Mouse (Mus musculus) embryo, embryonic 10 days (tissue): ENCODE results near the gene Wipf2.
A peak's percentile ranks its signal among the peaks of the same experiment; 100 is the strongest.
"Not testable (repeated sequence)": the region's sequence is repeated elsewhere in the genome, so short reads cannot be mapped to it uniquely, and the experiment has no call there.

Experiments
- DNase-seq: peaks from one replicate; pipeline ENCODE4 v3.0.0-alpha.2; 2015; ENCODE audit warnings: low spot score

Wipf2 gene

DNA sequence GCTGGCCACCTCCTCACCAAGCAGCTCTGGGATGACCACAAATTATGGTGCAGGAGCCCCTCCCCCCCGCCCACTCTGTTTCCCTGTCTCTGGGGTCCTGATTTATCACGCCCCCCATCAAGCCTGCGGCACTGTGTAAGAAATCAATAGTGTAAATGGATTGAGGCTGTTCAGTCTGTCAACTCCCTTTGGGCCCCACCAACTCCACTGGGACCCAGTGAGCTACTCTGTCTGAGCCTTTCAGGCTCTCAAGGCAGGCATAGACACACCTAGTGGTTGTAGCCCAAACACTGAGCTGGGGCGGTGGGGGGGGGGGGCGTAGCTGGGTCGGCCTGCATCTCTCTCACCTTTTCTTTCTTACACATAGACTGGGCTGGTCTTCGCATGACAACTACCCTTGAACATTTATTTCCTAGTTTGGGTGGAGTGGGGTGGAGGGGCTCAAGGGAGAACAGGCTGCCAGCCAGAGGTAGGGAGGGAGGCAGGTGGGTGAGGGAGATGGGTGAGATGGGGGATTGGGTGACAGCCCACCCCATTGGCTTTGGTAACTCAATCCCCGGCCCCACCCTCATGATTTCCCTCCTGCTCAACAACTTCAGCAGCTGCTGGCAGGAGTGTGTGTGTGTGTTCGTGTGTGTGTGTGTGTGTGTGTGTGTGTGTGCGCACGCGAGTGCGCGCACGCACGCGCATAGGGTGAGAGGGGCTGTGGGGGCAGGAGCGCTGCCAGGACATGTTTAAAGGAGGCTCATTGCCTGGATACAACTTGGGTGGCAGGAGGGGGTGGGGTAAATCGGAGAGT, 69.1 kb downstream of the Wipf2 start:
- no peak for DNase-seq

- DNase-seq, result peak; percentile 70
These were observed 69.7 kb downstream of the Wipf2 start for GRCm38 (mm10) chr11:98933151-98933550.

DNA sequence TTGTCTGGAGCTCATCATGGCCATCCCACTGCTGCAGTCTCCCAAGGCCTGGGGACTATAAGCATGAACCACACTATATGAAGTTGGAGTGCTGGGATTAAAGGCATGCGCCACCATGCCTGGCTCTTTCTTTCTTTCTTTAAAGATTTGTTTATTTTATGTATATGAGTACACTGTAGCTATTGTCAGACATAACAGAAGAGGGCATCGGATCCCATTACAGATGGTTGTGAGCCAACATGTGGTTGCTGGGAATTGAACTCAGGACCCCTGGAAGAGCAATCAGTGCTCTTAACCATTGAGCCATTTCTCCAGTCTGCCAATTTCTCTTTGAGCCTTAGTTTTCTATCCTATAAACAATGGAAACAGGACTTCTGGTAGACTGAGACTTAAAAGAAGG, 70.4 kb downstream of the Wipf2 start:
- DNase-seq, result not testable (repeated sequence)

GRCm38 (mm10) chr11:98934367-98934766, 70.9 kb downstream of the Wipf2 start:
- DNase-seq, result no peak

DNA sequence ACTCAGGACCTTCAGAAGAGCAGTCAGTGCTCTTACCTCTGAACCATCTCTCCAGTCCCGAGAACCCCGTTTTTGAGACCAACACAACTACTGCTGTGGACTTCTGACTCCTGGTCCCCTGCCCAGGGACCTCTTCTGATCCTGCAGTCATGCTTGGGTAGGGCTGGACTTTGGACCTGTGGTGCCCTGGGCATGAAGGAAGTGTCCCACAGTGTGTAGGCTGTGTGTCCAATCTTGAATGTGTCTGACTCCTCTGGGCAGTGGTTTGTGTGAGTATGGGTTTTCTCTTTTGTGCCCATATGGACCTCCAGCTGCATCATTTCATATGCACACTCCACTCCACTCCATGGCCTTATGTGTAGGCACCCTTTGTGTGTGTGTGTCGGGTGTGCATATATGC, 71.7 kb downstream of the Wipf2 start:
- DNase-seq, result no peak

DNA sequence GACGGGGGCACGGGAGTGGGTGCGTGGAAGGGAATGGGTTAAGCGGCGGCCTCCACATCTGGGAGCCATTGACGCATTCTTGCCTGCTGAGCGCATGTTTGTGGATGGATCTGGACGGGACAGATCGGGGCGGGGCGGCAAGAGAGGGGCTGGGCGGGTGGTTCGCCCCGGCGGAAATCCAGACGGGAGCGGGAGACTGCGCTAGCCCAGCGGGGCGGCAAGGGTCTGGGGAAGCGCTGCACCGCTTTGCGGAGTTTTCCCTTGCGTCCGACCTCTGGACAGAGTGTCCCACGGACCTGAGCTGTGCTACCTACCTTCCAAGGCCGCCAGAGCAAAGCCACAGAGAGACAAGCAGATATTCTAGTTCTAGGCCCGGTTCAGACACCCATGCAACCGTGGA, 72.7 kb downstream of the Wipf2 start:
- peak; percentile 87 for DNase-seq

DNA sequence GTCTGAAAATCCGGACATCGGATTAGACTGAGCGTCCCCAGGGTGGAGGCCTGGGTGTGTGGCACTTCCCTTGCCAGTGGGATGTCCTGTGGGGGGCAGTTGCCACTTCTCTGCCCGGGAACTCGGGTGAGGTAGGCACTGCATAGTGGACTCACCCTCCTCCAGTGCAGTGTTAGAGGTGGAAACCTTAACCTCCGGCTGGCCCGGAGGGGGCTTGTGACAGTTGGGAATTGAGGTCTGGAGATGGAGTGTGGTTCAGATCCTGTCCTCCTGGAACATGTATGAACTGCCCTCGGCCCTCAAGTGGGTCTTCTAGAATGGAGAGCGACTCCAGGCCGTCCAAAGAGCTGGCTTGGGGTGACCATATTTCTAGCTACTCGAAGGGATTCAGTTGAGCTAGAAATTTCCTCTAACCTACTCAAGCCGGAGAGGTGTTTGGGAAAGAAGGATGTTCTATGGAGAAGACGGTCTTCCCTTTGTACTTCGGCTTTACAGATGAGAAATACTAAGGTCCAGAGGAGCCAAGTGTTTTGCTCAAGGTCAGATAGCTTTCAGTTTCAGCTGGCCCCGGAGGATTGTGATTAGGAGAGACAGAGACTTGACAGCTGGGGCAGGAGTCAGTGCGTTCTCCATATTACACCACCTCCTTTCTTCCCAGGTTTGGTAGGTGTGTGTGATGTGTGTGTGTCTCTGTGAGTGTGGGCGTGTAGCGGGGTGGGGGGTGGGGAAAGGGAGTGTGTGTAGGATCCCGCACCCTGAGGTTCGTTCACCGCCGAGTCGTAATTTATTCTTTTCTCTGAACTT, 73.4 kb downstream of the Wipf2 start:
- DNase-seq, result no peak

- peak; percentile 93 for DNase-seq
These were observed 74.0 kb downstream of the Wipf2 start for GRCm38 (mm10) chr11:98937410-98937913.

DNA sequence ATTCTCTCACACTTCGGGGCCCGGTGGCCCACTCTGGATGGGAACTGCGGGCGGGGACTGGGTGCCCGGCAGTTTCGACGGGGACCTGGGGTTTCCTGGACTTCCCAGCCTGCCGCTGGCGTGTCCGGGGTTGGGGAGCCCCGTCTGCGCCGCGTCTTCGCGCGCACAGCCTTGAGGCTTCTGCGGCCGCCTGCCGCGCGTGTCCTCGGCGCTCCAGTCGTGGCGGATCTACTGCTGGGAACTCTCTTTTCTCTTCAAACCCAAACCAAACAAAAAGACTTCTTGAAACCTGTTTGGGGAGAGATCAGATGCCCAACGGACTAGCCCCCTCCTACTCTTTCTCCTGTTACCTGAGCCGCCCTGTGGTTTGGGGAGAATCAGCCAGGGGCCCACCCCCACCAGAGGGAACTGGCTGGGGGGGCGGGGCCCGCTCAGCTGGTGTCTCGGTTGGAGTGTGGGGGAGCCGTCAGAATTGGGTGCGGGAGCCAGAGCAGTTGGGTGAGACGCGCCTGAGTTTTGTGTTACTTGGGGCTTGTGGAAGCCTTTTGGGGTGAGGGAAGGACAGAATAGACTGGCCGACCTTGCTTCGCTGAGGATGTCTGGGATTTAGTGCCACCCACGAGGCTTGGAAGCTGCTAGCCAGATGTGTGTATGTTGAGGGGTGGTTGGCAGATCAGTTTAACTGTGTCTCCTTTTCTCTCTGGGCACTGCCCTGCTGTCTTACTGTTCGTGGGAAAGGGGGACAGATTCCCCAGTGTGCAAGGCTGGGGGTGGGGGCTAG, 74.7 kb downstream of the Wipf2 start:
- DNase-seq, result peak; percentile 54

DNA sequence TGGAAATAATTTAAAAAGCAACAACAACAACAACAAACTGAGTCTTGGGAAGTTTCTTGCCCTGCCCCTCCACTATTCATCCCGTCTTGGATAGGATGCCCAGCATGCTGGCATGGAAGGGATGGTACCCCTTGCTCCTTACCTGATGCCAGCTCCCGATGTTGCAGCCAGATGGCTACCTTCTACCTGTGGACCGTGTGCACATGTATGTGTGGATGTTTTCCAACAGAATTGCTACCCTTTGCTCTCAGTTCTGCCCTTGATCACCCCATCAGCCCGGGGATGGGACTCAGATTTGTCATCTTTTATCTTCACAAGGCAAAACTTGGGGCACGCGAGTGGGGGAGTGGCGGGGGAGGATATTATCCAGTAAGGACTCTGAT, 75.3 kb downstream of the Wipf2 start:
- DNase-seq, result no peak

DNA sequence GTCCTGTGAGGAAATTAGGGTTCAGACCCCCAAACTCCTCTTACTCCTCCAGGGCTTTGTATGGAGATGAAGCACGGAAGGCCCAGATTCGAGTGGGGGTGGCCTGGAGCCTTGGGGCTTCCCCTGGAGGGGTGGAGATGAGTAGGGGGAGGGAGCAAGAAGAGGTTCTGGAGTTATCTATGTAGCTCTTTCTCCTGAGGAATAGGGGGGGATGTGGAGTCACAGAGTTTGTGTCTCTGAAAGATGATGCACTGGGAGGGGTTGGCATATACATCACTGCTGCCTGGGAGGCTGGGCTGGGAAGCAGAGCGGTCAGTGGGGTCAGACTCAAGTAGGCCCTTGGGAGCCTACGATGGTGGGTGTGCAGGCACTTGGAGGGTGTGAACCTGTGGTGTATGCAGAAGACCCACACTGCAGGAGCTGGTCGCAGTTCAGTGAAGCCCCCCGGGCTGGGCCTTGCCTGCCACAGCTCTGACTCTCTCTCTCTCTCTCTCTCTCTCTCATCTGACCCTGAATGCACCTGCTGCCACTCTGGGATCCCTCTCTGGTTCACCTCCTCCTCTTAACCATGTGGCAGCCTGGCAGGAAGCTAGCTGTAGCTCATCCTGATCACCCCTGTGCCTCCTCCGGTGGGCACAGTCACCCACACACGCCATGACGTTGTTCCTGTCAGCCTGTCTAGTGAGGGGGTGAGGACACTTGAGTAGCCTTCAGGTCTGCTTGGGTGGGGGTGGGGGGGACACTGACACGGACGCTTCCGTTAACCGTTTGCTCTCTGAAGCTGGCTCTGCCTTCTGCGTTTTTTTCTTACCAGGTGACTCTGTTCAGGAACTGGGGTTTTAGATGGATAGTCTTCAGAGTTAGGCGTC, 75.9 kb downstream of the Wipf2 start:
- DNase-seq, result no peak

GRCm38 (mm10) chr11:98939953-98940641, 76.7 kb downstream of the Wipf2 start:
- no peak for DNase-seq

GRCm38 (mm10) chr11:98940776-98941175, 77.3 kb downstream of the Wipf2 start:
- no peak for DNase-seq

- DNase-seq, result no peak
These were observed 77.9 kb downstream of the Wipf2 start for GRCm38 (mm10) chr11:98941341-98941825.

GRCm38 (mm10) chr11:98941826-98942550, 78.5 kb downstream of the Wipf2 start:
- DNase-seq, result peak; percentile 92

GRCm38 (mm10) chr11:98942555-98942922, 79.1 kb downstream of the Wipf2 start:
- no peak for DNase-seq

DNA sequence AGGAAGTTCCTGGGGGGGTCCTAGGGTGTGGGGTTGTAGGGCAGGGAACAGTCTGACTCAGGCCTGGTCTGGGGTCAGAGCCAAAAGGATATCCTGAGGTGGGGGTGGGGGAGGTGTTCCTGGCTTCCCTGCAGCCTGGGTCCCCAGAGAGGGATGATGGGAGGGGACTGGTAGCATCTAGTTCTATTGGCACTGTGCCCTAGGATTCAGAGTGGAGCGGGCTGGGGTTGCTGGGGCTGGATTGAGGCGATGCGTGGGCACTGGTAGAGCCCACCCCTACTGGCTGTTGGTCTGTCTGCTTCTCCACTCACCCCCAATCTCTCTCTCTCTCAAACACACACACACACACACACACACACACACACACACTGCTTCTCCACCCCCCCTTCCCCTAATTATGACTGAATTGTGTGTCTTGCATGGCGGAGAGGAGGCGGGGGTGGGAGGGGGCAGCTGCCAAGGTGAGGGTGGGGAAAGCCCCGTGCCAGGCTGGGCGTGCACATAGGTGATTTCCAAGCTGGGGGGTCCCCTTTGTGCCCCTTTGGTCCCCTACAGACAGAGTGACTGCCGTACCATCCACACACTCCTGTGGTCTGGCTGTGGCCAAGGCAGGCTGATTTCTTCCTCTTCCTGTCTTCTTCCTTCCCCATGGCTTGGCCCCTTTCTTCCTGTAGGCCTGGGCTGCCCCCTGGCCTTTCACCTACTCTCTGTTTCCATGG, 79.6 kb downstream of the Wipf2 start:
- DNase-seq, result no peak

- peak; percentile 46 for DNase-seq
These were observed 80.5 kb downstream of the Wipf2 start for GRCm38 (mm10) chr11:98943741-98944461.
